Mouse (Mus musculus) intestine, embryonic 15.5 days (tissue): ENCODE measurements around the gene Wasf2. TPM values are rescaled to one million over a fixed set of nuclear protein-coding genes. Genes with fewer than 3 reads are reported as not detected.

Experiments
- ATAC-seq: fragments of 200-750 bp; cut with Nextera tagmentation; 2 replicates; pipeline ENCODE4 v1.8.0; 2017; ENCODE audit warnings: moderate TSS enrichment, moderate library complexity
- H3K27ac ChIP-seq: fragments of 300-500 bp; sonication (generic); 2 replicates; pipeline ENCODE4 v1.5.1; 2015; ENCODE audit warnings: mild to moderate bottlenecking, inconsistent platforms
- H3K27me3 ChIP-seq: fragments of 300-500 bp; sonication (generic); replicated peaks from 2 replicates; pipeline ENCODE4 v1.6.1; 2015; ENCODE audit warnings: inconsistent platforms
- H3K36me3 ChIP-seq: fragments of 300-500 bp; sonication (generic); 2 replicates; pipeline ENCODE4 v1.6.1; 2015; ENCODE audit warnings: inconsistent platforms
- H3K4me1 ChIP-seq: fragments of 300-500 bp; sonication (generic); replicated peaks from 2 replicates; pipeline ENCODE4 v1.6.1; 2015; ENCODE audit warnings: inconsistent platforms
- H3K4me2 ChIP-seq: fragments of 300-500 bp; sonication (generic); replicated peaks from 2 replicates; pipeline ENCODE4 v1.6.1; 2015; ENCODE audit warnings: mild to moderate bottlenecking, inconsistent platforms
- H3K4me3 ChIP-seq: fragments of 300-500 bp; sonication (generic); replicated peaks from 2 replicates; pipeline ENCODE4 v1.5.1; 2015; ENCODE audit warnings: inconsistent platforms
- H3K9ac ChIP-seq: fragments of 300-500 bp; sonication (generic); 2 replicates; pipeline ENCODE4 v1.6.1; 2015; ENCODE audit warnings: inconsistent platforms
- H3K9me3 ChIP-seq: fragments of 300-500 bp; sonication (generic); 2 replicates; pipeline ENCODE4 v1.6.1; 2016; ENCODE audit warnings: inconsistent platforms
- WGBS: fragments of 180-500 bp; shearing (Covaris S2); methylation state at CpG from one replicate; pipeline ENCODE4 v1.1.7; 2015; 5-methylcytosine and 5-hydroxymethylcytosine counted together
- polyA plus RNA-seq: library from polyadenylated mRNA; unstranded; fragments of >200 nt; fragmentation: Nextera tagmentation; extraction: Ambion mirVana; gene quantifications from 2 replicates; pipeline ENCODE4 v1.2.1, GENCODE M21; 2015

The Wasf2 gene
- polyA plus RNA-seq, 1 experiment from 2014 or later: 115 TPM

DNA sequence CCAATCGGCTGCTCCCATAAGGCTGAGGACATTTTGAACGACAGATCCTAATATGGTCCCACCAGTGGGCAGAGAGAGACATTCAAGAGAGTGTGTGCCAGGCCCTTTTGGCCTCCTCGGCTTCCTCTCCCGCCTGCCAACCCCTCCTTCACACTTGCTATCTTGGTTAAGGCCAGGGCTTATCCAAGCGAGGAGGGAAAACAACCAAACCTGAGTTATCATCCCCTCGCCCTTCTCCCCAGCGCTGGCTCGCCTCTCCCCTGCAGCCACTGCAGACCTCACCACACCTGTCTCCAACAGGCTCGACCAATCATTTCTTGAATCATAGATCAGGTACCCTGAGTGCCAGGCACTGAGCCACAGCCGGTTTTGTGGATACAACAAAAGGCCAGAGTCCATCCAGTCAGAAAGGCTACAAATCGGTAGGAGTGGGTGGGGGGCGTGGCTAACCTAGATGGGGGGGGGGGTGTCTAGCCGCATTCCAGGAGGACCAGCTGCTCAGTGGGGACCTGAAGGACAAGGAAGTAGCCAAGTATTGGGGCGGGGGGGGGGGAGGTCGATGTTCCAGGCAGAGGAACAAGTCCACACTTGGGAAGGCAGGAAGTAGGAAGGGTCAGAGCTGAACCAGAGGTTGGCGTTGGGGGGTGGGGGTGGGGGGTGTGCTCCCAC, 26.6 kb upstream of the Wasf2 start:
- Histone ChIP-seq H3K9ac (no peak overlapping the region), H3K4me3 (no peak overlapping the region)

DNA sequence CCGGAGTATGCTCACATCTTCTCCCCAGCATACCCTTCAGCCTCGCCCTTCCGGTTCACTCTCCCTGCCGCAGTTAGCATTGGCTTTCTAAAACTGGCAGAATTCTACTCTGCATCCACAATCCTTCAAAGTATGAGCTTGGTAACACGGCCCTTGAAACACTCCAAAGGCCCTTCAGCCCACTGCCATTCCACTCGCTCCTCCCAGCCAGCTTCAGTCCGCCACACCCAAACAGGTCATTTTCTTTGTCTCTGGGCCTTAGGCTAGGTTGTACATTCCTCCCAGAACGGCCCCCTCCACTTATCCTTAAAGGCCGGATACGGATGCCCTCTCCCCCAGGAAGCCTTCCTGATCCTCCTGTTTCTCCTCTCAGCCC, 26.1 kb upstream of the Wasf2 start:
- H3K36me3 ChIP-seq: no peaks in the 10 kb centered on the region
- no peak overlapping the region for H3K9ac ChIP-seq
- 19% methylated on average over 10 of the region's 10 CpGs for WGBS
- H3K27me3 ChIP-seq: no peaks in the 10 kb centered on the region
- no peak overlapping the region for H3K4me3 ChIP-seq
- peak overlapping the region; percentile 88 for H3K27ac ChIP-seq
- peaks cover 39% of the 10 kb centered on the region for H3K4me1 ChIP-seq
- no peaks in the 10 kb centered on the region for H3K9me3 ChIP-seq
- peak; percentile 54 for ATAC-seq
- H3K4me2 ChIP-seq: peak overlapping the region; percentile 43

More for the DNA sequence above, 26.6 kb upstream of the Wasf2 start:
- 19% methylated on average over 14 of the region's 16 CpGs for WGBS
- no peaks in the 10 kb centered on the region for H3K27me3 ChIP-seq
- no peaks in the 10 kb centered on the region for H3K9me3 ChIP-seq
- peak overlapping the region; percentile 88 for H3K27ac ChIP-seq
- H3K36me3 ChIP-seq: no peaks in the 10 kb centered on the region
- peaks cover 33% of the 10 kb centered on the region for H3K4me1 ChIP-seq
- peak; percentile 87 for ATAC-seq
- peak overlapping the region; percentile 43 for H3K4me2 ChIP-seq

DNA sequence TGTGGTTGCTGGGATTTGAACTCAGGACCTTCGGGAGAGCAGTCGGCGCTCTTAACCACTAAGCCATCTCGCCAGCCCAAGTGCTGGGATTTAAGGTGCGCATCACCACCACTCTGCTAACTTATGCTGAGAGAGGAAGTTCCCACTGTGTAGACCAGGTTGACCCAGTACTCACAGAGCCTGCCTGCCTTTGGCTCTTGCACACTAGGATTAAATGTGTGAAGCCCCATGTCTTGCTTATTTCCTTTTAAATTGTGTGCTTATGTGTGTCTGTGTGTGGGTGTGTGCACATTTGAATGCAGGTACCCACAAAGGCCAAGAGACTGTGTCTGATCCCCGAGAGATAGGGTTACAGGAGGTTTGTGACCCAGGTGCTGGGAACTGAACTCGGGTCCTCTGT, 23.6 kb upstream of the Wasf2 start:
- Histone ChIP-seq H3K4me1 (peaks cover 38% of the 10 kb centered on the region), H3K9me3 (no peaks in the 10 kb centered on the region), H3K9ac (no peak overlapping the region), H3K4me3 (no peak overlapping the region), H3K27ac (no peak overlapping the region), H3K36me3 (no peaks in the 10 kb centered on the region), H3K27me3 (no peaks in the 10 kb centered on the region), H3K4me2 (no peak overlapping the region)
- WGBS: 93% methylated on average over 7 of the region's 7 CpGs
- no peak for ATAC-seq

DNA sequence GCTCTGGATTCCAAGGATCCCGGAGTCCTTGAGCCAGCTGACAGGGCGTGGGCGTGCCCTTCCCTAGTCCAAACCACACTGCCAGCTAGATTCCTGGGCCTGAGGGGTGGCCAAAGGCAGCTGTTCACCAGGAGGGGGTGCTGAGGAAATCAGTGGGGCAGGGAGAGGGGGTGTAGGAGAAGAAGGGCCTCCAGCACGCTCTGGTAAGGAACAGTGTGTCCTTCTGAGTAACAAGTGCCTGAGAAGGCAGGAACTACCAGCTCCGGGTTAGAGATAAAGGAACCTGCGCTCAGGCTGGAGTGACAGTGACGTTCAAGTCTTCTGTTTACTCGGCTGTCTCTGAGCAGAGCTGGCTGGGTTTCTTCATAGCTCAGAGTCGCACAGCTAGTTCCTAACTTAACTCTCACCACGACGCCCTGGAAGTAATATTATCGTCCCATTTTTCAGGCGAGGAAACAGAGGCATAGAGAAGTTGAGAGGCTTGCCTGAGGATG, 22.5 kb upstream of the Wasf2 start:
- H3K4me1 ChIP-seq: peaks cover 32% of the 10 kb centered on the region
- H3K27me3 ChIP-seq: no peaks in the 10 kb centered on the region
- 0 out of 2 replicates have a peak, but pooled peaks have one; percentile 19 for ATAC-seq
- WGBS: 45% methylated on average over 13 of the region's 13 CpGs
- H3K36me3 ChIP-seq: no peaks in the 10 kb centered on the region
- no peaks in the 10 kb centered on the region for H3K9me3 ChIP-seq
- no peak overlapping the region for H3K4me3 ChIP-seq
- no peak overlapping the region for H3K4me2 ChIP-seq
- H3K9ac ChIP-seq: no peak overlapping the region
- peak overlapping the region; percentile 62 for H3K27ac ChIP-seq

DNA sequence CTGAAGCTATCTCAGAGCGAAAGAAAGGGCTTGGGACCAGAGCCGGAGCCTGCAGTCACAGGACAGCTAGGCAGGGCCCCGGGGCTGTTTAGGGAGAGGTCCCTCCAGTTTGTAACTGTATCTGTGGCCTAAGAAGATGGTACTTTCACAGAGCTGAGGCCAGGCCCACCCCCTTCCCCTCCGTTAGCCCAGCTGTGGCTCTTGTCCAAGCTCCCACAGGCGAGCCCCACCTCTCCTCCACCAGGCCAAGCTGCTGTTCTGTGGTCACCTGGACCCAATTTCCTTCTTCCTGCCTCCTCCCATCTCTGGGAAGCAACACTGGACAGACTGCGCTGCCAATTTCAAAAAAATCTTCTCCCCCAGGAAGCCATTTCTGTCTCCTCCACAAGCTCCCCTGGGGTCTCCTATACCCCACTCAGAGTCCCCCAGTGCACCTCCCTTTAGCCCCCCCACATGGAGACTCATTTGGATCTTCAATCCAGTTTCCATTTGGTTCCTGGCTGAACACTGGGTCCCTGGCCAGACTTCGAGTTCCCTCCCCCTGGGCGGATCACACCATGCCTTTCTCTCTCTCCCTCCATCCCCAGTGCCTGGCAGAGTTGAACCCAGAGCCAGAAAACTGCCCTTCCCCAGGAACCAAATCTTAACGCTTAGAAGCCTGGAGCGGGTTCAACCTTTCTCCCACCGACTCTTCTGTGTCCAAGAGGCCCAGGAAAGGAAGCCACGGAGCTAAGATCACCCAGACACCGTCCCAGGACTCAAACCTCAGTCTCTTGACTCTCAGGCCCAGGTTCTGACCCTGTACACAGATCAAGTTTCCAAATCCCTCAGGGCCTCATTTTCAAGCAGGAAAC, 21.6 kb upstream of the Wasf2 start:
- Histone ChIP-seq H3K27ac (peak overlapping the region; percentile 62; the same call in 1 of the 2 replicates), H3K9ac (no peak overlapping the region)
- 76% methylated on average over 13 of the region's 13 CpGs for WGBS

DNA sequence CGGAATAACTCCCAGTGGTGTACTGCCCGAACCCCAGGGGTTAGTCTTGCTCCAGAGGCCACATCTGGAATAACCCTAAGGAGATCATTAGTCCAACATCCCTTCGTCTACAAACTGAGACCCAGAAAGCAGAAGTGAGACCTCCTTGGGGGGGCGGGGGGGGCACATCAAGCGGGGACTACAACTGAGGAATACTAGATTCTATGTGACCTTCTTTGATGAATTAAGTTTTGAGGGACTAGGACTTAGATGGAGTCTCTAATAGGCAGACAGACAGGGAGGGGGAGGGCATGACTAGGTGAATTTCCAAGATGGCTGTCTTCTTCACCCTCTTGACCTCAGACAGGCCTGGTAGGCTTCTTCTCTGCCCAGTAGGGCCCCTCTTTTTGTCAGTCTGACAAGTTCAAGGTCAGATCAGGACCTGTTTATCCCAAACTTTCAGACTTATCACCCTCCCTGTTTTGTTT, 20.9 kb upstream of the Wasf2 start:
- no peaks in the 10 kb centered on the region for H3K9me3 ChIP-seq
- H3K27me3 ChIP-seq: no peaks in the 10 kb centered on the region
- H3K9ac ChIP-seq: no peak overlapping the region
- no peak overlapping the region for H3K27ac ChIP-seq
- H3K4me1 ChIP-seq: peaks cover 26% of the 10 kb centered on the region
- 84% methylated on average over 5 of the region's 5 CpGs for WGBS
- H3K4me3 ChIP-seq: no peak overlapping the region
- no peak overlapping the region for H3K4me2 ChIP-seq
- no peaks in the 10 kb centered on the region for H3K36me3 ChIP-seq
- no peak for ATAC-seq

More for the DNA sequence above, 21.6 kb upstream of the Wasf2 start:
- Histone ChIP-seq H3K27me3 (no peaks in the 10 kb centered on the region), H3K4me2 (no peak overlapping the region), H3K36me3 (no peaks in the 10 kb centered on the region), H3K4me3 (no peak overlapping the region), H3K9me3 (no peaks in the 10 kb centered on the region), H3K4me1 (peaks cover 31% of the 10 kb centered on the region)
- ATAC-seq: no peak

DNA sequence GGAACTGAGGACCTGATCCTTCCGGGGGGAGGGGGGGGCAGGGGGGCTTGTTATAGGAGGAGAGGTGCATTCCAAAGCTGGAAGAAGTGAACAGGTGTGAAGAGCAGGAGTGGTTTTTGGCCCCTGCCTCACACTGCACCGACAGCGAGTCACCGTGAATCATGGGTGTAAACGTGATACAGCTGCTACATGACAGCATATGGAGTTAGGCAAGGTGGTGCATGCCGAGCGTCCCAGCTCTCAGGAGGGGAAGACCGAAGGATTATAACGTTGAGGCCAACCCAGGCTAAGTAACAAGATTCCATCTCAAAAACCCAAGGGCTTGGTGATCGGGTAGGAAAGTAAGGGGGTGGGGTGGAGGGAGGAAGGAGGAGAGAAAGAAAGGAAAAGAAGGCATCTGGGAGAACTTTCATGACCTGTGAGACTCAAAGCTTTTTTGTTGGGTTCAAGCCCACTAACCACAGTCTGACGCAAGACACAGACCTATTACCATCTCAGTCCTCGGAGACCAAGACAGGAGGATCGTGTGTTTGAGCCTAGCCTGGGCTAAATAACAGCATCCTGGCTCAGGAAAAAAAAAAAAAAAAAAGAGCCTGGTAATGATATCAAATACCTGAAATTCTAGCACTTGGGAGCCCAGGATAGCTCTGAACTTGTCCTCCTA, 18.0 kb upstream of the Wasf2 start:
- Histone ChIP-seq H3K27ac (no peak overlapping the region), H3K4me2 (no peak overlapping the region), H3K9me3 (no peaks in the 10 kb centered on the region), H3K27me3 (no peaks in the 10 kb centered on the region), H3K4me3 (no peak overlapping the region), H3K9ac (no peak overlapping the region), H3K36me3 (no peaks in the 10 kb centered on the region), H3K4me1 (peaks cover 30% of the 10 kb centered on the region)
- ATAC-seq: no peak
- WGBS: 42% methylated on average over 13 of the region's 13 CpGs

DNA sequence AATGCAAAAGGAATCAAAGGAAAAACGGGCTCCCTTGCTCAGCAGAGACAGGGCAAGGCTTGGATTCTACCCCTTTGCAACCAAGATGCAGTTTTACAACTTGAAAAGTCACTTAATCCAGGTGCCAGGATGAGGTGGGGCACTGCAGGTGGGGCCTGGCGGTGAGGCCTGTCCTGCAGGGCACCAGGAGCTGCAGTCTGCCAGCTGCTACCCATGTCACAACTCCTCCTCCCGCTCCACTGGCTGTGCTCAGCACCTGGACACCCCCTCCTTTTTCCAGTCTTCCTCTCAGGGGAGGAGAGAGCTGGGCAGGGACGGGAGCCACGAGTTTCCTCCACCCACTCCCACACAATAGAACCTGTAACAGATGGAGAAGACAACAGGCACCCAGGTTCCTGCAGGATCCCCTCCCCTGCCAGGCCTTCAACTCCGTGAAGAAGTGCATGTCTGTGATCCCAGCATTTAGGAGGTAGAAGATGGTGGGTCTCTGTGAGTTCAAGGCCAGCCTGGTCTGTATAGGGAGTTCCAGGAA, 16.9 kb upstream of the Wasf2 start:
- H3K4me2 ChIP-seq: no peak overlapping the region
- H3K4me3 ChIP-seq: no peak overlapping the region
- H3K27me3 ChIP-seq: no peaks in the 10 kb centered on the region
- H3K4me1 ChIP-seq: peaks cover 28% of the 10 kb centered on the region
- H3K27ac ChIP-seq: no peak overlapping the region
- 50% methylated on average over 6 of the region's 6 CpGs for WGBS
- no peaks in the 10 kb centered on the region for H3K9me3 ChIP-seq
- no peak overlapping the region for H3K9ac ChIP-seq
- ATAC-seq: no peak
- no peaks in the 10 kb centered on the region for H3K36me3 ChIP-seq

DNA sequence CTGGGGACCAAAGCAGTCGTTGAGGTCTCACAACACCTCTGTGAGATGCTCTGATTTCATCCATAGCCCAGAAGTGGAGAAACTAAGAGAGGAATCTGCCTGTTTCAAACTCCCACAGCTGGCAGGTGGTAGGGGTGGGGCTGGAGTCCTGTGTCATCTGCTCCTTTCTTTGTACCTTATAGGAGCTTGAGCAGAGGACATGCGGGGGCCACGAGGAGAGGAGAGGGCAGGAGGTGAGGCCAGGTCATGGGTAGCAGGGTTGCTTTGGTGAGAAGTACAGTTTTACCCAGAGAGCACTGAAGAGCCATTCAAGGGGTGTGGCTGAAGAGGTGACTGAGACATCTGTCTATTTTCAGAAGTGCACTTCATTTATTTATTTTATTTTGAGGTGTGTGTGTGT, 15.5 kb upstream of the Wasf2 start:
- H3K9ac ChIP-seq: no peak overlapping the region
- 83% methylated on average over 3 of the region's 3 CpGs for WGBS
- no peaks in the 10 kb centered on the region for H3K27me3 ChIP-seq
- no peak overlapping the region for H3K4me2 ChIP-seq
- no peaks in the 10 kb centered on the region for H3K36me3 ChIP-seq
- no peak for ATAC-seq
- no peak overlapping the region for H3K4me3 ChIP-seq
- H3K27ac ChIP-seq: no peak overlapping the region
- H3K9me3 ChIP-seq: no peaks in the 10 kb centered on the region
- H3K4me1 ChIP-seq: peaks cover 25% of the 10 kb centered on the region

DNA sequence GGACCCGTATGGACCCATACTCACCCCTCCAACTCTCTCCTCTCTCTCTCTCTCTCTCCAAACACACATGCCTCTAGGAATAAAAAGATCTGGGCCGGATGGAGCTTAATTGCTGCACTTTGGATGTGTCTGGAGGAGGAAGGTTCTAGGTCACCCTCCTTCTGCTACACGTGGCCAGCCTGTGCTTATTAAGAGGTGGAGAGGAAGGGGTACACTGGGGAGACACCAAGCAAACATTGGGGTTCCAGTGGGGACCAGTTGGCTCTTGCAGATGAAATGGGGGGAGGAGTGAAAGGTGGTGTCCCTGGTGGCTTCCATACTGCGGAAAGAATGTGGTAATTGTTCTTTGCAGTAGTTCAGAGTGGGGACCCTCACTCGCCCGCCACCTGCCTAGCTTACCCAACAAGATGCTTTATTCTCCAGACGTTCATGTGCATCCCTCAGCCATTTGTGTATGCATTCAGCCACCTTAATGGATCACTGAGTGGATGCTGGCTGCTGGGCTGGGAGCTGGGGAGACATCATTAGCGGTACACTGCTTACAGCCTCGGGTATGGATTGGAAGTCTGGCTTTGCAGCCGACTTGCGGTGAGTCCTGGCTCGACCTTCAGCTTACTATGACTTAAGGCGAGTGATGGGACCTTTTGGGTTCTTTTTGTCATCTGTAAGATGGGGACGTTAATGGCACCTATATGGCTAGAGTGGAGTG, 14.4 kb upstream of the Wasf2 start:
- H3K36me3 ChIP-seq: no peaks in the 10 kb centered on the region
- no peaks in the 10 kb centered on the region for H3K27me3 ChIP-seq
- H3K4me2 ChIP-seq: no peak overlapping the region
- H3K9ac ChIP-seq: no peak overlapping the region
- WGBS: 69% methylated on average over 14 of the region's 14 CpGs
- 0 out of 2 replicates have a peak overlapping the region, but pooled peaks have one; percentile 95 for H3K27ac ChIP-seq
- H3K4me3 ChIP-seq: no peak overlapping the region
- H3K4me1 ChIP-seq: peaks cover 29% of the 10 kb centered on the region
- H3K9me3 ChIP-seq: no peaks in the 10 kb centered on the region
- ATAC-seq: no peak

DNA sequence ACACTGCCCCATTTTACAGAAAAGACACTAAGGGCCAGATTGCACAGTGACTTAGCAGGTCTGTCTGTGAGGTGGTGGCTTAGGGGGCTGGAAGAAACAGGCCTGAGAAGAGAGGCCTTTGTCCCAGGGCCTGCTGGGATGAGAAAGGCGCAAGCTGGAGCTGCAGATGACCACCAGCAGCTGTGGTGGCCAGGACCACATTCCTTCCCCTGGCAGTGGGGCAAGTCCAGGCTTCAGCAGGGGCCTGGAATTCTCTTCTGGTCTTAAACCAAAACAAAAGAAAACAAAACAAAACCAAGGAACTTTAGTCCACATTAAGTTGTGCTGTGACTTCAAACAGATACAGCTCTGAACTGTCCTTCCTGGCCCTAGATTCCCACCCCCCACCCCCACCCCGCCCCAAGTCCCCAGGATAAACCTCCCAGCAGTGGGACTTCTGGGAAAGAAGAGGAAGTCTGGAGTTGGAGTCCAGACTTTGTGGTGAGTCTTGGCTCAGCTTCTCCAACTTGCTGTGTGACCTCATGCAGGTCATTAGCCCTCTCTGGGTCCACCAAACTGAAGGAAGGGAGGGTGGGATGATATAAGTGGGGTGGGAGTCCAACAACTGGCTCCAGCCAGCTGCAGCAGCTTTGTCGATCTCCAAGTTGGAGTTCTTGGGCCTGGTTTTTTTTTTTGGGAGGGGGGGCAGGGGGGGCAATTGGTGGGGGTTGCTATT, 13.4 kb upstream of the Wasf2 start:
- ATAC-seq: no peak
- Histone ChIP-seq H3K4me2 (peak overlapping the region; percentile 40; the same call in 1 of the 2 replicates), H3K27ac (peak overlapping the region; percentile 95), H3K9ac (0 out of 2 replicates have a peak overlapping the region, but pooled peaks have one; percentile 13), H3K36me3 (no peaks in the 10 kb centered on the region), H3K4me3 (no peak overlapping the region), H3K27me3 (no peaks in the 10 kb centered on the region), H3K4me1 (peaks cover 33% of the 10 kb centered on the region), H3K9me3 (no peaks in the 10 kb centered on the region)
- WGBS: 63% methylated on average over 3 of the region's 3 CpGs
